Mouse (Mus musculus) thymus, adult 2 months (tissue): ENCODE data around the gene Evx2.

Experiments used
- CTCF ChIP-seq: fragments of 200-500 bp; IDR thresholded peaks from 2 replicates; pipeline ENCODE4 v1.5.1; 2012; ENCODE audit warnings: mild to moderate bottlenecking, control low read depth, low read length, moderate library complexity, borderline replicate concordance; ENCODE audit not compliant: control insufficient read depth, poor library complexity, insufficient read depth; ENCODE audit errors: extremely low read depth
- POLR2A ChIP-seq: fragments of 200-500 bp; IDR thresholded peaks from 2 replicates; pipeline ENCODE4 v1.6.1; 2012; ENCODE audit warnings: mild to moderate bottlenecking, low read length, control low read depth, moderate library complexity; ENCODE audit not compliant: control insufficient read depth, poor library complexity, insufficient read depth; ENCODE audit errors: extremely low read depth

- no peak for TF ChIP-seq POLR2A
- TF ChIP-seq CTCF: no peak
Observed at GRCm38 (mm10) chr2:74706393-74706960, 47.1 kb upstream of the Evx2 start.
